Mouse (Mus musculus): ENCODE results near the gene Ssxb1. TPM values are rescaled to one million over a fixed set of nuclear protein-coding genes. Genes with fewer than 3 reads are reported as not detected.

Ssxb1 gene
- polyA plus RNA-seq (2017; shearing (Covaris generic)) = not detected

GRCm38 (mm10) chrX:8413005-8413404, at the start of gene Ssxb1:
Gene Ssxb1, plus strand, starts transcription at chrX:8413305.

DNA sequence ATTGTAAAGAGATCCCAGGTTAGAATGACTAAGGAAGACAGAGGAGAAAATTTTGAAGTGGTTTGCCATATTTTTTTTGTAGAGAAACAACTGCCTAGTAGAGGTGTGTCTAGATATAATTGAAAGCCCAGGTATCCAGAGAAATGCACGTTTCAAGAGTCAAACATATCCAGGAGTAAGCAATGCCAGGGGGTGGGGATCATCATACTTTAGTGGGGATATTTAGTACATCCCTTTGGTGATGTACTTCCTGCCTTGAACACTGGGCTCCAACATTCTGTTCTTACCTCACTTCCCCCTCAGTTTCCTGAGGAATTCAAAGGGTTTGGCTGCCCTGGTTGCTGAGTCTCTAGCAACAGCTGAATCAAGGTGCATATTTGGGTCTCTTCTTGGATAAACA, 46.4 kb upstream of the Ssxb1 start, which contains the start of gene Ssxb9:
Ssxb9 (plus strand) TSS at position 301 of the 400 bp plus-strand sequence.

DNA sequence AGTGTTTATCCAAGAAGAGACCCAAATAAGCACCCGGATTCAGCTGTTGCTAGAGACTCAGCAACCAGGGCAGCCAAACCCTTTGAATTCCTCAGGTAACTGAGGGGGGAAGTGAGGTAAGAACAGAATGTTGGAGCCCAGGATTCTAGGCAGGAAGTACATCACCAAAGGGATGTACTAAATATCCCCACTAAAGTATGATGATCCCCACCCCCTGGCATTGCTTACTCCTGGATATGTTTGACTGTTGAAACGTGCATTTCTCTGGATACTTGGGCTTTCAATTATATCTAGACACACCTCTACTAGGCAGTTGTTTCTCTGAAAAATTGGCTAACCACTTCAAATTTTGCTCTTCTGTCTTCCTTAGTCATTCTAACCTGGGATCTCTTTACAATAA, 48.5 kb downstream of the Ssxb1 start, which contains the start of gene Ssxb2:
Ssxb2 (minus strand) TSS at position 101 of the 400 bp plus-strand sequence.

Other genes with a start within 250 kb of the Ssxb1 start
- 31.8 TPM for gene Tbc1d25, start 237.1 kb upstream of the Ssxb1 start, polyA plus RNA-seq (2017; shearing (Covaris generic))
- 55.6 TPM for gene Ebp, start 219.8 kb upstream of the Ssxb1 start, polyA plus RNA-seq (2017; shearing (Covaris generic))
- gene Porcn, start 206.8 kb upstream of the Ssxb1 start, polyA plus RNA-seq (2017; shearing (Covaris generic)) = not detected
- gene Ftsj1, start 160.9 kb upstream of the Ssxb1 start, polyA plus RNA-seq (2017; shearing (Covaris generic)) = 13.9 TPM
- gene Slc38a5, start 142.2 kb upstream of the Ssxb1 start, polyA plus RNA-seq (2017; shearing (Covaris generic)) = not detected
- gene Ssxb10, start 85.9 kb upstream of the Ssxb1 start, polyA plus RNA-seq (2017; shearing (Covaris generic)) = not detected
- not detected for gene Ssxb9, start 46.3 kb upstream of the Ssxb1 start, polyA plus RNA-seq (2017; shearing (Covaris generic))
- gene Ssxb2, start 48.4 kb downstream of the Ssxb1 start, polyA plus RNA-seq (2017; shearing (Covaris generic)) = not detected
- gene Gm14459, start 111.6 kb downstream of the Ssxb1 start, polyA plus RNA-seq (2017; shearing (Covaris generic)) = not detected
- not detected for gene Ssxb6, start 134.9 kb downstream of the Ssxb1 start, polyA plus RNA-seq (2017; shearing (Covaris generic))
- gene Ssxb3, start 178.5 kb downstream of the Ssxb1 start, polyA plus RNA-seq (2017; shearing (Covaris generic)) = not detected

Data from effector memory CD4-positive, alpha-beta T cell, adult 5 months (primary cell).